Mouse (Mus musculus) subcutaneous adipose tissue, adult 2 months (tissue): ENCODE results near the gene Akap13. TPM values are rescaled to one million over a fixed set of nuclear protein-coding genes. Genes with fewer than 3 reads are reported as not detected.

Experiments used
- polyA plus RNA-seq: library from polyadenylated mRNA; depleted of rRNA; stranded (reverse); fragments of >200 nt; gene quantifications from 2 replicates; pipeline ENCODE4 v1.2.3, GENCODE M21; 2012; ENCODE audit warnings: low replicate concordance; rRNA removed

Gene Akap13
- polyA plus RNA-seq: 18.9 and 27.7 TPM in 2 replicates

GRCm38 (mm10) chr7:75455223-75456151 is at the start of gene Akap13:
Gene Akap13, plus strand, starts transcription at chr7:75455534.

Other genes with a start within 250 kb of the Akap13 start
- gene Sv2b, start 146.3 kb upstream of the Akap13 start, polyA plus RNA-seq: 0.06 and 6.0 TPM in 2 replicates